Mouse (Mus musculus) bone marrow macrophage, adult 2 months (primary cell): ENCODE measurements at regions not wholly inside any gene's neighbourhood (a gene's known extent, or its start where the extent isn't known, plus 50 kb on each side); places are given as distances from the start of the nearest gene placed in this dataset.

ENCODE experiments used
- H3K27ac ChIP-seq: 2 replicates; pipeline ENCODE4 v1.5.1; 2012; ENCODE audit warnings: low read depth, low read length; ENCODE audit not compliant: insufficient read depth
- H3K4me1 ChIP-seq: 2 replicates; pipeline ENCODE4 v1.6.1; 2012; ENCODE audit warnings: low read length; ENCODE audit not compliant: control insufficient read depth, insufficient read depth
- H3K4me3 ChIP-seq: 2 replicates; pipeline ENCODE4 v1.5.1; 2012; ENCODE audit warnings: mild to moderate bottlenecking, low read length, moderate library complexity; ENCODE audit not compliant: insufficient read depth
- CTCF ChIP-seq: IDR thresholded peaks from 2 replicates; pipeline ENCODE4 v1.5.1; 2012; ENCODE audit warnings: low read depth, mild to moderate bottlenecking, low read length, moderate library complexity
- POLR2A ChIP-seq: IDR thresholded peaks from 2 replicates; pipeline ENCODE4 v1.6.1; 2012; ENCODE audit warnings: mild to moderate bottlenecking, low read depth, low read length, borderline replicate concordance

DNA sequence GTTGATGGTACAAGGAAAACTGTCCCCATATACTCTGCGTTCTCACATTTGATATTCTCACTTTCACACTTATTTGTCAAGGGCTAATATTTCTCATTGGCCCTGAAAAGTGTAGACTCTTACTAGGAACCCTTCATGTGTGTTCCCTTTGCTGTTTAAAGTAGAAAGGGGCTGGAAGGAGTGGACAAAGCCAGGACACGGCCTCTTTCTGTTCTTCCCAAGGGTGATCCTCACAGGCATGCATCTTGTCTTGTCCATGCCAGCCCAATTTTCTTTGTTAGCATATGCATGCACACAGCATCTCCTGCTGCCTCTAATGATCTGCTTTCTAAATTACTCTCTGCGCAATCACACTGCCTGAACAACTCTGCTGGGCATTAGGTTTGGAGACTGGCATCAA, 451.8 kb downstream of the Lmo4 start:
- Histone ChIP-seq H3K27ac (no peak overlapping the region), H3K4me3 (no peak overlapping the region), H3K4me1 (no peaks in the 10 kb centered on the region)
- TF ChIP-seq POLR2A (no peak), CTCF (no peak)

DNA sequence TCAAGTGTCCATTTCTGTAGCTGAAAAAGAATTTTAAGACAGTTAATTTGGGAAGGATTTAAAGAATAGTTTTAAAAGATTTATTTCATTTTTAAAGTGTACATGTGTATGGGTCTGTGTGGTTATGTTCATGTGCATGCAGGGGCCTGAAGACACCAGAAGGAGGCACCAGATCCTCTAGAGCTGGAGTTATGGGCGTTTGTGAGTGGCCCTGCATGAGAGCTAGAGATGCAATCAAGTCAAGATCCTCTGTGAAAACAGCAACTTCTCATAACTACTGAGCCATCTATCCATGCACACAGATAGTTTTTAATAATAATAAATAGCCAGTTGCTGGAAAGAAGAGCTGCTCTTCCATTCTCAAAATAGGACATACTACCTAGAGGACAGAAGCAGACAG, 452.4 kb downstream of the Lmo4 start:
- no peak overlapping the region for H3K27ac ChIP-seq
- TF ChIP-seq POLR2A = no peak
- TF ChIP-seq CTCF = no peak
- no peak overlapping the region for H3K4me3 ChIP-seq
- no peaks in the 10 kb centered on the region for H3K4me1 ChIP-seq

DNA sequence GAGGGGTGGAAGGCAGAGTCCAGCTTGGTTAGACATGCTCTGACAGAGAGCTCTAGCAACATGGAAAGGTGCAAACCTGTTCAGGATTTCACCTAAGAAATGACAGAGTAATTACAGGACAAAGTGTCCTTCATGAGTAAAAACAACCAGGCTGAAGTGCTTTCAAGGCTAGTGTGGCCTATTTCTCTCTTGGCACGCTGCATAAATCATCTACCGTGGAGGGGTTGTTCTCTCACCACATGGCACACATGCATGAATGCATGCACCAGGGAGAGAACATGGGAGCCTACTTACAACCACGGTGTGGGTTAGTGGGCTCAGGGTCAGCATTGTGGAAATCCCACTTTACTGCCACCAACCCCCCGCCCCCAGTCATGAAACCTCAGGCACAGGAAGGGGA, 454.9 kb downstream of the Lmo4 start:
- Histone ChIP-seq H3K4me1 (no peaks in the 10 kb centered on the region), H3K4me3 (no peak overlapping the region), H3K27ac (no peak overlapping the region)
- TF ChIP-seq CTCF = no peak
- TF ChIP-seq POLR2A = no peak

DNA sequence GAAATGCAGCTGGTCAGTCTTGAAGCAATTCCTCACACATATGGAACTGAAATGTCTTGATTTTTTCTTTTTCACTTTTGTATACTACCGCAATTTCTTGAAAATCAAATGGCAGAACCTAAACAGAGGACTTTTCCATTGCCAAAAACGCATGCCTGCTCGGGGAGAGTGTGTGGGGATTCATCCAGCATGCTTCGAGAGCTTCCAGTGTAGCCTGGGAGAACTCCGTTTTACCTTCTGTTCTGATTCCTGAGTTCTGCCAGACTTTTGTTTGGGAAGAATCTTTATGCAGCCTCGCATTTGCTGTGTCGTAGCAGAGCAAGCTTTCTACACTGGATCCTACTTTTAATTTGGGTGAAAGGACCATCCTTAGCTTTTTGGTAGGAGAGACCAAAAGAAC, 461.4 kb downstream of the Lmo4 start:
- TF ChIP-seq CTCF = no peak
- no peak for TF ChIP-seq POLR2A
- H3K4me3 ChIP-seq = no peak overlapping the region

DNA sequence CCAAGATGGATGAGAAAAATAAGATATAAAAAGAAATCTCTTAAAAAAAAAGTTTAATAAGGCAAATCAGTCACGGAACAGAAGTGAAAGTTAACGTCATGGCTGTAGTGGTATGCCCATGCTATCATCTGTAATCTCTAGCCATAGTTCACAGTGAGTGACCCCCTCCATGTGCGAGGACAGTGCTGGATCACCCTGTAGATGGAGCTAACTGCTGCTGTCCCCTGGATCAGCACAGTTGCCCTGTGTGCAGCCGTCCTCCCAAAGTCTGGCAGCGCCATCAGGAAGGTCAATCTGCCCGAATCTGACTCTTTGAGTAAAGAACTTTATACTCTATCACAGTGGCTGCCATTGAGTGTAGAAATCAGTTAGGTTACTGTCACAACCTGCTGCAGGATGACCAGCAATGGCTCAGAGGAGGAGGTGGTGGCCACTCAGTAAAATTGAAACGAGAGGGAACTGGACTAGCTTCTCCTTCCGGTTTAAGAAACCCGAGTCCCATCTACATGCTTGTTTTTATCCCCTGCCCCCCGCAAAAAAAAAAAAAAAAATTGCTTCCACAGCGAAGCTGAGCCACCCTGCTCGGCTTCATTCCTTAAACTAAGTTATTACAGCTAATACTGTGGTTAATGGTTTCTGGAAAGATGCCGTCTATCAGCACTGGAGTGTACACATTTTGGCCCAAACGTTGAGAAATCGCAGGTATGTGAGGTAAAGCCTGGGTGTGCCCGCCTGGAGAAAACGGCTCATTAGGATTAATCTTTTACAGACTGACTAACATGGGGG, 462.0 kb downstream of the Lmo4 start:
- no peak for TF ChIP-seq POLR2A
- TF ChIP-seq CTCF = no peak
- H3K4me3 ChIP-seq = no peak overlapping the region
- H3K27ac ChIP-seq = no peak overlapping the region
- H3K4me1 ChIP-seq = peaks cover 3% of the 10 kb centered on the region

More for the DNA sequence above, 461.4 kb downstream of the Lmo4 start:
- peaks cover under 1% of the 10 kb centered on the region for H3K4me1 ChIP-seq
- no peak overlapping the region for H3K27ac ChIP-seq

DNA sequence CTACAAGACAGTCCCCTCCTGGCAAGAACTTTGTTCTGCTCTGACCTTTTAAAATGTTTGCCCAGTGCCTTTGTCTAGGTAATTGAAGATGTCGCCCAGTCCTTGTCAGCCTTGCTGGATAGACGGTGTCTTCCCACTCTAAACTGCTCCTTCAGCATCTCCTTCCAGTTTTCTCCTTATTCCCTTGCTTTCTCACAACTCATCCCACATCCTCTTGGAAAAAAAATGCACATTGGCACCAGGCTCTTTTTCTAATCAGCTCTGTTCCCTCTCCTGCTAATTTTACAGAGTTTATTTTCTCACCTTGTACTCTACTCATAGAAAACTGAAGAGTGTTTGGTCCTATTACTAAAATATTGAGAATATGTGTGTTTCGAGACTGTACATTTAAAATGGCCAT, 466.3 kb downstream of the Lmo4 start:
- Histone ChIP-seq H3K4me3 (no peak overlapping the region), H3K27ac (no peak overlapping the region), H3K4me1 (peaks cover 3% of the 10 kb centered on the region)
- TF ChIP-seq POLR2A (no peak), CTCF (no peak)

DNA sequence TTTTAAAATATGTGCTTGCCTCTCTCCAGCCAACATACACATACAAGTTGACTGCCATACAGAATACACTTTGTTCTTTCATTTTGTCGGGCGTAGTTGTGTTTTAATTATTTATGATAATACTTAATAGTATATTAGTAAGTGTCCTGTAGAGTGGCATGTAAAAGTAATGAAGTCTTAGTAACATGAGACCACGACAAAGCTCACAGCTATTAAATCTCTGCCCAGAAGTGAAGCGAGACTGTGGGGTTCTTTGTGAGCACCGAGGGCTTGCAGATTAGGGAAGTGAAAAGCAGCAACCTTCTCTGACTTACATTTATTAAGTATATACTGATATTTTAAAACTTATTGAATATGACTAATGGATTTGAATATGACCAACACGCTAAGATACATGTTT, 467.2 kb downstream of the Lmo4 start:
- Histone ChIP-seq H3K4me3 (no peak overlapping the region), H3K27ac (no peak overlapping the region), H3K4me1 (peaks cover 3% of the 10 kb centered on the region)
- TF ChIP-seq CTCF = no peak
- no peak for TF ChIP-seq POLR2A

DNA sequence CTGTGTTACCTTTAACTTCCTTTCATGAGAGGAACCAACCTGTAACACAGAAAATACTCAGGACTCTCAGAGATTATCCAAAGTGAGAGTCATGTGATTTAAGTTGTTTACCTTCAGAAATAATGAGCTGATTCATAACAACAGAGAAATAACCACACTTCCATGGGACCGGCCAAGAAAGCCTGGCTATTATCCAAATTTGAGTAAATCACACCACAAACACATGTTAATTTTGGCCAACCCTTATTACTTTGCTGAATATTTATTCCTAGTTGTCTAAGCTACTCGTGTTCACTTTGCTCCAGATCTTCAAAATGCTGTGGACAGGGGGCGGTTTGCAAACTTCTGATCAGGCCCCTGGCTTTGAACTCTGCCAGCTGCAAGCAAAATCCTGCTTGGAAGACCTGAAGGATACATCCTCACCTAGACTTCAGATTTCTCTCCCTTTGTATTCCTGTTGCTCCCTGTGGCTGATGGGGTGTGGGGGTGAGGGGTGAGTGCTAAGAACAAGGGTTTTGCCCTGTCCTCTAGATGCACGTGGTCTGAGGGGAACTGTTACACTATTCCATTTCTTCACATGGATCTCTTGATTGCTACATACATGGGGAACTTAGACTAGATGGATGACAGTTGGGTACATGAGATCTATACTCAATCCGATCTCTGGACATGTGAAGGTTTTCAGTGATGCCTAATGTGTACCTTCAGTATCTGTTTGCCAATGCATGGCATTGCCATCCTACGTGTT, 468.2 kb downstream of the Lmo4 start:
- TF ChIP-seq POLR2A = no peak
- no peak for TF ChIP-seq CTCF
- no peak overlapping the region for H3K4me3 ChIP-seq
- no peak overlapping the region for H3K27ac ChIP-seq
- peaks cover 3% of the 10 kb centered on the region for H3K4me1 ChIP-seq

DNA sequence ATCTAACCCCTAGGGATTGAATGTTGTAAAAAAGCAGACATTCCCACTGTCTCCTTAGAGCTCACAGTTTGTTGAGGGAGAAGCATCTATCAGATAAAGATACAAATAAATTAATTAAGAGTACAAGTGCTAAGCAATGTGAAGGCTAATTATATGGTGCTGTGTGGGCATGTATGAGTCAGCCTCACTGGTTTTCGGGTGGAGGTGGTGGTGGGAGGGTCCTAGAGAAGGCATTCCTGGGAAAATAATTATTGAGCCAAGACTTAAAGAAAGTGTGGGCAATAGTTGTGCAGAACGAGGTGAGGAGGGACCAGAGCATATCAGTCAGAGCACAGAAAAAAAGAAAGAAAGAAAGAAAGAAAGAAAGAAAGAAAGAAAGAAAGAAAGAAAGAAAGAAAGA, 470.2 kb downstream of the Lmo4 start:
- Histone ChIP-seq H3K4me3 (no peak overlapping the region), H3K4me1 (peaks cover 5% of the 10 kb centered on the region), H3K27ac (no peak overlapping the region)
- TF ChIP-seq POLR2A = no peak
- no peak for TF ChIP-seq CTCF

DNA sequence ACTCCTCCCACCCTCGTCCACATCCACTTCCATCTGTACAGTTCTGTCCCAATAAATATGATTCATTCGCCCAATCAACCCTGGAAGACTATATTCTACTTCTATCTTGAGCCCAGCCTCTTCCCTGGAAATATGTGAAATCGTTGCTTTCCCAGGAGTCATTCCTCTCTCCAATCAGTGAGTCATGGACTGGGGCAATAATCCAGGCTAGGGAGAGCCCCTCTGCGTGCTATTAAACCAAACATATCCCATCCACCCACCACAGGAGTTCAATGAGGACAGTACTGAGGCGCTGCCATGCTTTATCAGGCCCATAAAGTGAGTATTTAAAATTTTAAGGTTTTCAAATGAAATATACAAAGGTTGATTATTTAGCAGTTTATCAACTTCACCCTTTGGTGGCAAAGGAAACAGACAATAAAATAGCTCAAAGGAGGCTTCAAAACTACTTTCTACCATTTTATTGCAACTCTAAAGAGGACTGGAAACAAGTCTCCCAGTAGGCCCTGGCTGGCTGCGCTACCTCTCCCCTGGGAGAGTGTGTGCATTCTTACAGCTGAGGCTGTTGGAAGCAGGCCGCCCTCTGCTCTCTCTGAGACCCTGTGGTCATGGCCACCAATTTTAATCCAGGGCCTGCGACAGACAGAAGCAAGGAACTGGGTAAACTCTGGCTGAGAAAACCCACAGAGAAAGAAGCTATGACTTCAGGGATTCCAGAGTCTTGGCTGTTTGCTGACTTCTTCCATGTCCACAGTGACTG, 471.9 kb downstream of the Lmo4 start:
- TF ChIP-seq CTCF (no peak), POLR2A (no peak)
- peaks cover 5% of the 10 kb centered on the region for H3K4me1 ChIP-seq
- H3K27ac ChIP-seq = no peak overlapping the region

More for the DNA sequence above, 471.9 kb downstream of the Lmo4 start:
- H3K4me3 ChIP-seq = no peak overlapping the region
